Mouse (Mus musculus): ENCODE results near the gene 4930522H14Rik.

DNA sequence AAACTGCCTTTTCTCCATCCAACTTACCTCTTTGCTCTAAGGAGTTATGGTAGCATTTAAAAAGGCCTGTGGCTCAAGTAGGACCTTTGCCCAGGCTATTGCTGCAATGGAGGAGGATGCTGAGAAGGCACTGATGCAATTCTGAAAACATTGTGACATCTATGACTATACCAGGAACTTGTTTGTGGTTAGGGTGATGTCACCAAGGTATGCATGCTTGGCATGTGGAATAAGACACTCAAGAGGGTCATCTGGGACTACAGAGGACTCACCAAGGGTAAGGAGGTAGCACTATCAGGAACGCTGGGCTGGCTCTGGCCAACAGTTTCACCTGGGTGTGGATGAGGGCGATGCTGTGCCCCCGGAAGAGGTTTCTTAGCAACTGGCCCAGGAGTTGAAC is 46.5 kb downstream of the 4930522H14Rik start, which contains the start of gene Rnf11:
- no peak for TF ChIP-seq CTCF (IDR thresholded peaks at IDR 0.05)
- TF ChIP-seq EP300 (IDR thresholded peaks at IDR 0.05; ENCODE audit: insufficient read depth, low read depth, low read length), result no peak

Data from heart, adult 2 months (tissue).